Mouse (Mus musculus): ENCODE measurements at regions not wholly inside any gene's neighbourhood (a gene's known extent, or its start where the extent isn't known, plus 50 kb on each side); places are given as distances from the start of the nearest gene placed in this dataset.

DNA sequence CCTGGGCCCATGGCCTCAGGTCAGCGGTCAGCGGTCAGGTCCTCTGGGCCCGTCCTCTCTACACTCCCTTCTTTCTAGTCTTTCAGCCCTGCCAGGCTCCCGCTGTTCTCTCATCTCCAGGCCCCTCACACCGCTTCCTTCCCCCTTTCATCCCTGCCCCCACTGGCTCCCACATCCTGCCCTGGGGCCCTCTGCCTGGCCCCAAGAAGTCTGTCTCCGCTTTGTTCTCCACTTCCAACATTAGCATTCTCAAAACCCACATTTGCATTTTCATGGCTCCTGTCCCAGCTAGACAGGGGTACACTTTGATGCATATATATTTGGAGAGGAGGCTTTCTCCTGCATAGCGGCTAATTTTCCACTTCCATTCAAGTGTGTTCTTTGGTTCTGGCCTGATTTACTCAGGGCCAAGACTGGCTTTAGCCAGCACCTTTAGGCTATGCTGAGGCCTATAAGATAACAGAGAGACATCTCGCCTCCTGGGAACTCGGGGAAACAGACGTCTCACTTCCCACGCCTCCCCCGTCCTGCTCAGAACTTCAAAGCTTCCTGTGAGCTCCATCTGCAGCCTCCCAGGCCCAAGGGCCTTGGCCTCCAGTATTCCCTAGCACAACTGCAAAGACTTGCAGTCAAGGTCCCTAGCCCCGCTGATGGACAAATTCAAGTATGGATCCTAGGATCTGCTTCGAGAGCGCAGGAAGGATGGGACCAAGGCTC is 109.8 kb upstream of the Parp11 start:
- TF ChIP-seq CTCF (IDR thresholded peaks at IDR 0.05; ENCODE audit: low read depth), result no peak
- TF ChIP-seq EP300 (IDR thresholded peaks at IDR 0.05; ENCODE audit: low read depth), result no peak

All from heart, postnatal 0 days (tissue).